Mouse (Mus musculus) midbrain, postnatal 0 days (tissue): ENCODE results near the gene Slc13a4. TPM values are rescaled to one million over a fixed set of nuclear protein-coding genes. Genes with fewer than 3 reads are reported as not detected.

Source experiments
- ATAC-seq: fragments of 200-750 bp; cut with Nextera tagmentation; 2 replicates; pipeline ENCODE4 v1.8.0; 2017; ENCODE audit warnings: moderate number of reproducible peaks, mild to moderate bottlenecking, moderate TSS enrichment, moderate library complexity; ENCODE audit not compliant: low FRiP score
- DNase-seq: peaks from one replicate; pipeline ENCODE4 v3.0.0-alpha.2; 2015; ENCODE audit warnings: low spot score
- H3K27ac ChIP-seq: fragments of 300-500 bp; sonication (generic); 2 replicates; pipeline ENCODE4 v1.5.1; 2014; ENCODE audit warnings: low read depth, mild to moderate bottlenecking, low read length, mixed read lengths
- H3K27me3 ChIP-seq: fragments of 300-500 bp; sonication (generic); 2 replicates; pipeline ENCODE4 v1.6.1; 2014; ENCODE audit warnings: low read length, control low read depth, mixed read lengths; ENCODE audit not compliant: insufficient read depth
- H3K36me3 ChIP-seq: fragments of 300-500 bp; sonication (generic); 2 replicates; pipeline ENCODE4 v1.6.1; 2014; ENCODE audit warnings: low read length, control low read depth, mixed read lengths; ENCODE audit not compliant: insufficient read depth
- H3K4me1 ChIP-seq: fragments of 300-500 bp; sonication (generic); 2 replicates; pipeline ENCODE4 v1.6.1; 2014; ENCODE audit warnings: mild to moderate bottlenecking, control low read depth, antibody characterized with exemption, low read length, mixed read lengths; ENCODE audit not compliant: insufficient read depth
- H3K4me2 ChIP-seq: fragments of 300-500 bp; sonication (generic); 2 replicates; pipeline ENCODE4 v1.6.1; 2014; ENCODE audit warnings: low read depth, mild to moderate bottlenecking, low read length, mixed read lengths; ENCODE audit not compliant: poor library complexity, severe bottlenecking
- H3K4me3 ChIP-seq: fragments of 300-500 bp; sonication (generic); 2 replicates; pipeline ENCODE4 v1.5.1; 2014; ENCODE audit warnings: low read depth, mild to moderate bottlenecking, low read length, moderate library complexity
- H3K9ac ChIP-seq: fragments of 300-500 bp; sonication (generic); replicated peaks from 2 replicates; pipeline ENCODE4 v1.6.1; 2014; ENCODE audit warnings: mild to moderate bottlenecking, low read length, moderate library complexity, mixed read lengths; ENCODE audit not compliant: poor library complexity, severe bottlenecking
- H3K9me3 ChIP-seq: fragments of 300-500 bp; sonication (generic); 2 replicates; pipeline ENCODE4 v1.6.1; 2016; ENCODE audit warnings: low read length, control low read depth
- CTCF ChIP-seq: IDR thresholded peaks from 2 replicates; pipeline ENCODE4 v1.5.1; 2016; ENCODE audit warnings: antibody characterized with exemption, mild to moderate bottlenecking
- WGBS: fragments of 180-500 bp; shearing (Covaris S2); extraction: QIAGEN DNeasy Blood & Tissue Kit; methylation state at CpG from one replicate; pipeline ENCODE4 v1.1.7; 2014; 5-methylcytosine and 5-hydroxymethylcytosine counted together
- polyA plus RNA-seq: library from polyadenylated mRNA; unstranded; fragments of >200 nt; fragmentation: Nextera tagmentation; extraction: Ambion mirVana; gene quantifications from 2 replicates; pipeline ENCODE4 v1.2.1, GENCODE M21; 2015
- total RNA-seq: library from RNA; depleted of rRNA; stranded (reverse); fragments of >200 nt; gene quantifications from 2 replicates; pipeline ENCODE4 v1.2.3, GENCODE M21; 2014; rRNA removed

Gene Slc13a4
- total RNA-seq (17.2 and 19.6 TPM in 2 replicates), polyA plus RNA-seq (13.6 and 14.3 TPM in 2 replicates)

GRCm38 (mm10) chr6:35308037-35308436 is at the start of gene Slc13a4:
Slc13a4 (minus strand) TSS chr6:35308131.
- Histone ChIP-seq H3K4me2 (no peak within 1 kb of the TSS), H3K27me3 (no peaks in the 10 kb centered on the region), H3K9ac (no peak within 1 kb of the TSS), H3K27ac (no peak within 1 kb of the TSS), H3K4me1 (no peaks in the 10 kb centered on the region), H3K36me3 (no peaks in the 10 kb centered on the region), H3K4me3 (no peak within 1 kb of the TSS), H3K9me3 (no peaks in the 10 kb centered on the region)
- WGBS, result 25% methylated on average over 7 of the region's 7 CpGs
- TF ChIP-seq CTCF, result no peak
- DNase-seq (no peak), ATAC-seq (no peak)

- WGBS, result 86% methylated on average over 3 of the region's 3 CpGs
- H3K9me3 ChIP-seq, result no peaks in the 10 kb centered on the region
- H3K9ac ChIP-seq, result no peak overlapping the region
- ATAC-seq, result no peak
- H3K4me3 ChIP-seq, result no peak overlapping the region
- TF ChIP-seq CTCF, result no peak
- DNase-seq, result no peak
- H3K4me2 ChIP-seq, result no peak overlapping the region
- H3K27ac ChIP-seq, result no peak overlapping the region
- H3K27me3 ChIP-seq, result no peaks in the 10 kb centered on the region
- no peaks in the 10 kb centered on the region; the same call in 1 of the 2 replicates for H3K4me1 ChIP-seq
- no peaks in the 10 kb centered on the region for H3K36me3 ChIP-seq
These were observed 47.4 kb upstream of the Slc13a4 start for GRCm38 (mm10) chr6:35355320-35355719.

DNA sequence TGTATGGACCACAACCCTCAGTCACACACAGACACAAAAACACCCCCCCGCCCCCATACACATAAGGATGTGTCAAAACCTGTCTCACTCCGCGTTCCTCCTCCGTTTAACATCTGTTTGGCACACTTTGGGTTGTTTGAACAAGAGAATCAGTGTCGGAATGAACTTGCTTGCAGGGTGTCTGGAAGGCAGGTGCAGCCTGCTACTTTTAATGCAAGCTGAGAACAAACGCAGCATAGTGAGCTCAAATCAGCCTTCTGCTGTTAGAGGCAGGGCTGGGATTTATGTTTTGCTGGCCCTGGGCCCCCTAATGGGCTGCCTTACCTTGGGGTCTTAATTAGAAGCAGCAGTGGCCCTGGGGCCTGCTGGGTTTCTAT is 46.7 kb upstream of the Slc13a4 start:
- no peak for TF ChIP-seq CTCF
- H3K9ac ChIP-seq, result no peak overlapping the region
- no peak overlapping the region for H3K27ac ChIP-seq
- H3K4me3 ChIP-seq, result no peak overlapping the region
- ATAC-seq (peak; percentile 47; the same call in 1 of the 2 replicates), DNase-seq (peak; percentile 37)
- H3K27me3 ChIP-seq, result no peaks in the 10 kb centered on the region
- no peaks in the 10 kb centered on the region; the same call in 1 of the 2 replicates for H3K4me1 ChIP-seq
- H3K9me3 ChIP-seq, result no peaks in the 10 kb centered on the region
- no peaks in the 10 kb centered on the region for H3K36me3 ChIP-seq
- WGBS, result 10% methylated on average over 6 of the region's 6 CpGs
- peak overlapping the region; percentile 7; the same call in 1 of the 2 replicates for H3K4me2 ChIP-seq

GRCm38 (mm10) chr6:35353846-35354621 is 46.1 kb upstream of the Slc13a4 start:
- H3K4me2 ChIP-seq, result peak overlapping the region; percentile 7; the same call in 1 of the 2 replicates
- H3K36me3 ChIP-seq, result no peaks in the 10 kb centered on the region
- no peaks in the 10 kb centered on the region for H3K9me3 ChIP-seq
- no peak overlapping the region for H3K9ac ChIP-seq
- DNase-seq, result no peak
- no peak overlapping the region for H3K27ac ChIP-seq
- TF ChIP-seq CTCF, result no peak
- no peaks in the 10 kb centered on the region; the same call in 1 of the 2 replicates for H3K4me1 ChIP-seq
- H3K4me3 ChIP-seq, result no peak overlapping the region
- no peak for ATAC-seq
- WGBS, result 11% methylated on average over 17 of the region's 18 CpGs
- no peaks in the 10 kb centered on the region for H3K27me3 ChIP-seq

DNA sequence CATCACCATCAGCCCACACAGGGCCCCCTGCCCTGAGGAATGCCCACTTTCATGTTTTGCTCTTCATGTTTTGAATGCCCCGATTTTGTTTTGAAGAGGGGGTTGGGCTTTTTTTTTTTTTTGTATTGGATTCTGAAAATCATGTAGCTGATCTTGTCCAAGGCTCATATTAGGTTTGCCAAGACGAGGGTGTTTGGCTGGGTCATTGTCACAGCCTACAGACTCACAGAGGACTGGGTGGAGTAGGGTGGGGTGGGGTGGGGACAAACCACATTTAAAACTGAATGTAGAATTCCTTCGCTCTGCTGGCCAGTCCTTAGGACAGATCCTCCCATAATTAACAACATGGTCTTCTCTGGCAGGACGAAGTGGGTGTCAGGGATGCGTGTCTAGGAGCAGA is 45.5 kb upstream of the Slc13a4 start:
- H3K4me3 ChIP-seq, result no peak overlapping the region
- no peak for DNase-seq
- H3K9me3 ChIP-seq, result no peaks in the 10 kb centered on the region
- H3K4me2 ChIP-seq, result no peak overlapping the region
- no peak overlapping the region for H3K27ac ChIP-seq
- no peaks in the 10 kb centered on the region for H3K27me3 ChIP-seq
- WGBS, result 71% methylated on average over 5 of the region's 5 CpGs
- no peak overlapping the region for H3K9ac ChIP-seq
- TF ChIP-seq CTCF, result no peak
- no peaks in the 10 kb centered on the region for H3K36me3 ChIP-seq
- no peaks in the 10 kb centered on the region; the same call in 1 of the 2 replicates for H3K4me1 ChIP-seq
- ATAC-seq, result no peak

DNA sequence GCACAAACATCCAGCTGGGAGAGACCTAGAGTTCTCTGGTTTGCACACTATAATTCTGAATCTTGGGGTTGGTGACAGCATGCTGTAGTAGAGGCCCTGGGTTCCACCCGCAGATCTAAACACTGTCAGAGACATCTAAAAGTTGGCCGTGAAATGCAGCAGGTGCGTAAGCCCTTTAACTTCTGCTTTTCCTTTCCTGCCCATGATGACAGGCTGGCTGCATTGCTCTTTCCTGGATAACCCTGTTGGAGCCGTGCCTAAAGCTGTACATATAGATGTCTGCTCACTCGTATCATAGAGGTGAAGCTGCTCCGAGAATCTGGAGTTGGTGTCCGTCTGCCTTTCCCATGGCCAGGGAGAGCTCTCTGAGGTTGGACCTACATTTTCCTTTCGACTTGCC is 44.9 kb upstream of the Slc13a4 start:
- H3K4me1 ChIP-seq, result no peaks in the 10 kb centered on the region; the same call in 1 of the 2 replicates
- no peak for ATAC-seq
- no peak overlapping the region for H3K27ac ChIP-seq
- TF ChIP-seq CTCF, result no peak
- H3K4me3 ChIP-seq, result no peak overlapping the region
- no peaks in the 10 kb centered on the region for H3K27me3 ChIP-seq
- no peak overlapping the region for H3K9ac ChIP-seq
- no peaks in the 10 kb centered on the region for H3K36me3 ChIP-seq
- H3K4me2 ChIP-seq, result no peak overlapping the region
- no peak for DNase-seq
- no peaks in the 10 kb centered on the region for H3K9me3 ChIP-seq
- 92% methylated on average over 8 of the region's 8 CpGs for WGBS
